Mouse (Mus musculus): ENCODE measurements around the gene Tff2. TPM values are rescaled to one million over a fixed set of nuclear protein-coding genes. Genes with fewer than 3 reads are reported as not detected.

Gene Tff2
- polyA plus RNA-seq, 1 experiment from 2014 or later: not detected

DNA sequence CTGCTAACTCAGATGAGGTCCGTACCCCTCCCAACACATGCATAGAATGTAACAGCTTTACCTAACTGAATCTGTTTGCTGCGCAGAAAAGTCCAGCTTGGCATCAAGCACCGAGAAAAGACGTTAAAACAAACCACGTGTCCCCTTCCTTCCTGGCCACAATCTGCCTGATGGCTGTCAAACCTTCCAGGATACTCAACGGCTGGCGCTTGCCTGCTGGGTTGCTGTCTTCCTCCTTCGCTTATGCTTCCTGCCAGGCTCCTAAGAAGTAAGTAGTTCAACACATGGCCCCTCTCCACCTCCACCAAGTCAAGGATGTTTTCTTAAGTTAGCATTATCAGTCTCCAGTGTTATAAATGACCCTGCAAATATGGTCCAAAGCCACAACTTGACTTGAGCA is 9.7 kb upstream of the Tff2 start:
- no peak overlapping the region for H3K27ac ChIP-seq (replicated peaks in 1 of 2; ENCODE audit: control insufficient read depth in 1 of 2, insufficient read depth in 1 of 2, low read depth in 2 of 2, low read length in 2 of 2)
- no peaks in the 10 kb centered on the region for H3K27me3 ChIP-seq (ENCODE audit: control insufficient read depth, insufficient read depth, low read length)
- 48% methylated on average over 8 of the region's 8 CpGs for WGBS

DNA sequence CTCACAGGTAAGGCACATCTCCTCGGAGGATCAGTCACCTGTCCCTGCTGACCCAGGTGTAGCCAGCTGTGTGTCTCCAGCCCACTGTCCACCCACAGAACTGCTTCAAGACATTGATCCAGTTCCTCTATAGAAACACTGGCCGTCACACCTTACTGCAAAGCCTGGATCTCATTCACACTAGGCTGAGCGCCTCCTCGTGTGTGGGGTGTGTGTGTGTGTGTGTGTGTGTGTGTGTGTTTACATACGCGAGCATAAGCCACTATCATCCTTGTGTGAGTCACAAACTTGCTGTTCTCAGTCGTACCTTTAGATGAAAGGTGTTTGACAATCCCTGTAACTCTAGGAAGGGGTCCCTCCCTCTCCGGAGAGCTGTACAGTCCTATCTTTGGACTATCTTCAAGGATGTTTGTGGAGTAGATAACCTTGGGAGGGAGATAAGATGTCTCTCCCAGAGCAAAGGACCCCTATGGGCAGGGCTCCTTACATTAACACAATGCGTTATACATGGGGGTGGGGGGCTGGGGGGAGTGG is 9.0 kb upstream of the Tff2 start:
- no peak for ATAC-seq (ENCODE audit: insufficient number of reproducible peaks, insufficient read depth, low FRiP score, low read depth)
- Histone ChIP-seq H3K4me2 (ENCODE audit: low read length) (no peak overlapping the region), H3K27ac (replicated peaks in 1 of 2; ENCODE audit: control insufficient read depth in 1 of 2, insufficient read depth in 1 of 2, low read depth in 2 of 2, low read length in 2 of 2) (no peak overlapping the region), H3K4me1 (ENCODE audit: control insufficient read depth in 2 of 2, insufficient read depth in 2 of 2, low read length in 2 of 2) (no peaks in the 10 kb centered on the region; a peak in 1 of 4 replicates), H3K27me3 (ENCODE audit: control insufficient read depth, insufficient read depth, low read length) (no peaks in the 10 kb centered on the region), H3K36me3 (ENCODE audit: control insufficient read depth, insufficient read depth, low read length) (no peaks in the 10 kb centered on the region), H3K9ac (ENCODE audit: low read length) (no peak overlapping the region), H3K4me3 (ENCODE audit: control insufficient read depth in 1 of 2, insufficient read depth in 1 of 2, low read depth in 1 of 2, low read length in 2 of 2) (no peak overlapping the region), H3K9me3 (ENCODE audit: control insufficient read depth, low read length) (no peaks in the 10 kb centered on the region)
- 59% methylated on average over 9 of the region's 9 CpGs for WGBS

More for the DNA sequence above, 9.7 kb upstream of the Tff2 start:
- H3K36me3 ChIP-seq (ENCODE audit: control insufficient read depth, insufficient read depth, low read length): no peaks in the 10 kb centered on the region
- no peak overlapping the region for H3K4me3 ChIP-seq (ENCODE audit: control insufficient read depth in 1 of 2, insufficient read depth in 1 of 2, low read depth in 1 of 2, low read length in 2 of 2)
- no peak overlapping the region for H3K9ac ChIP-seq (ENCODE audit: low read length)
- H3K4me2 ChIP-seq (ENCODE audit: low read length): no peak overlapping the region
- no peaks in the 10 kb centered on the region; a peak in 1 of 4 replicates for H3K4me1 ChIP-seq (ENCODE audit: control insufficient read depth in 2 of 2, insufficient read depth in 2 of 2, low read length in 2 of 2)
- no peak for ATAC-seq (ENCODE audit: insufficient number of reproducible peaks, insufficient read depth, low FRiP score, low read depth)
- H3K9me3 ChIP-seq (ENCODE audit: control insufficient read depth, low read length): 0 out of 2 replicates have a peak, but pooled peaks cover under 1% of the 10 kb centered on the region

DNA sequence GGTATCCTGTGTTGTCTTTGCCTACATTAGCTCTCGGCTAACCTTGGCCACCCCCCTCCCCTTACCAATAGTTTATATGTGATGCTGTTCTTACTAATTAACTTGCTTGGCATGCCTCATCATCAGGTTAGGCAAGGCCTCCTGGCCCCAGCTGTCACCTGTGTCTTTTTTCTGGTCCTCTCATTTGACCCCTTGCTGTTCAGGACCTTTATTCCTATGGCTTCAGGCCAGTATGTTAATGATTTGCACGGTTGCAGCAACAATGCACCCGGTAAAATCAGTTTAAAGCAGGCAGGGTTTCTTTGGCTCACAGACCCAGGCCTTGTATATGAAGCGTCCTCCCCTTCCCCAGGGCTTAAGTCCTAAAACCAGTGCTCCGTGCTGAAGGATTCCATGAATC is 8.4 kb upstream of the Tff2 start:
- no peak for ATAC-seq (ENCODE audit: insufficient number of reproducible peaks, insufficient read depth, low FRiP score, low read depth)
- Histone ChIP-seq H3K9me3 (ENCODE audit: control insufficient read depth, low read length) (no peaks in the 10 kb centered on the region), H3K9ac (ENCODE audit: low read length) (no peak overlapping the region), H3K36me3 (ENCODE audit: control insufficient read depth, insufficient read depth, low read length) (no peaks in the 10 kb centered on the region), H3K27me3 (ENCODE audit: control insufficient read depth, insufficient read depth, low read length) (no peaks in the 10 kb centered on the region), H3K4me1 (ENCODE audit: control insufficient read depth in 2 of 2, insufficient read depth in 2 of 2, low read length in 2 of 2) (no peaks in the 10 kb centered on the region; a peak in 1 of 4 replicates), H3K4me2 (ENCODE audit: low read length) (no peak overlapping the region), H3K4me3 (ENCODE audit: control insufficient read depth in 1 of 2, insufficient read depth in 1 of 2, low read depth in 1 of 2, low read length in 2 of 2) (no peak overlapping the region), H3K27ac (replicated peaks in 1 of 2; ENCODE audit: control insufficient read depth in 1 of 2, insufficient read depth in 1 of 2, low read depth in 2 of 2, low read length in 2 of 2) (no peak overlapping the region)
- 65% methylated on average over 5 of the region's 5 CpGs for WGBS

DNA sequence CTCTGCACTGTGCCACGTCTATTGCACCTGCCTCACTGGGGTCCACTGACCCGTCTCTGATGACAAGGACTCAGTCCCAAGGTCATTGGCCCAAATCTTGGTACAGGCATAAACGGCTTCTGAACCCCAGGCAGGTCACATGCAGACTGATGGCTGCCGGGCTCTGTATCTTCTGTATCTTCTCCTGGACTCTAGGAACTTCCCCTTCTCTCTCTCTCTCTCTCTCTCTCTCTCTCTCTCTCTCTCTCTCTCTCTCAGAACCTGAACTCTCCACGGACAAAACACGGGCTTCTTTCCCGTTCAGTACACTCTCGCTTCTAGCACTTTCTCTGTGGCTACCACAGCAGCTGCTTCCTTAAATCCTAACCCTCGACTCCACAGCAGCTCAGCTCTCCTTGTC is 1.9 kb upstream of the Tff2 start:
- Histone ChIP-seq H3K9me3 (ENCODE audit: control insufficient read depth, low read length) (peaks cover 3% of the 10 kb centered on the region; the same call in 1 of the 2 replicates), H3K4me3 (ENCODE audit: control insufficient read depth in 1 of 2, insufficient read depth in 1 of 2, low read depth in 1 of 2, low read length in 2 of 2) (no peak overlapping the region), H3K9ac (ENCODE audit: low read length) (no peak overlapping the region), H3K27ac (replicated peaks in 1 of 2; ENCODE audit: control insufficient read depth in 1 of 2, insufficient read depth in 1 of 2, low read depth in 2 of 2, low read length in 2 of 2) (no peak overlapping the region), H3K4me1 (ENCODE audit: control insufficient read depth in 2 of 2, insufficient read depth in 2 of 2, low read length in 2 of 2) (peaks cover 2 to 3% of the 10 kb centered on the region in 2 experiments; a peak in 1 of 4 replicates), H3K27me3 (ENCODE audit: control insufficient read depth, insufficient read depth, low read length) (no peaks in the 10 kb centered on the region), H3K4me2 (ENCODE audit: low read length) (no peak overlapping the region), H3K36me3 (ENCODE audit: control insufficient read depth, insufficient read depth, low read length) (no peaks in the 10 kb centered on the region)
- ATAC-seq (ENCODE audit: insufficient number of reproducible peaks, insufficient read depth, low FRiP score, low read depth): no peak
- WGBS: 79% methylated on average over 9 of the region's 9 CpGs

DNA sequence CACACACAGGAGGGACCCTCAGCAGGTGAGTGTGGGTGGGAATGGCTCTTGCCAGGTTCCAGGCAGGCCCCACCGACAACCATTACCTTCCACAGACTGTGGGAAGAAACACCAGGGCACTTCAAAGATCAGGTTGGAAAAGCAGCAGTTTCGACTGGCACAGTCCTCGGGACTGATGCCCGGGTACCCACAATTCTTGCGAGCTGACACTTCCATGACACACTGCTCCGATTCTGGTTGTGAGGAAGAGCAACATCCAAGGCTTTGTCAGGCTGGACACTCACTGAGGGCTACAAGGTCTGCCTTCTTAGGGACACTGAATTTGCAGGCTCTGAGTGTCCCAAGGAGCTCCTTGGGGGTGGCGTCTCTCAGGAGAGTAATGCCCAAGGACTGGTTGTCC is 2.0 kb downstream of the Tff2 start:
- no peak overlapping the region for H3K4me3 ChIP-seq (ENCODE audit: control insufficient read depth in 1 of 2, insufficient read depth in 1 of 2, low read depth in 1 of 2, low read length in 2 of 2)
- H3K9ac ChIP-seq (ENCODE audit: low read length): no peak overlapping the region
- no peaks in the 10 kb centered on the region for H3K36me3 ChIP-seq (ENCODE audit: control insufficient read depth, insufficient read depth, low read length)
- H3K4me1 ChIP-seq (ENCODE audit: control insufficient read depth in 2 of 2, insufficient read depth in 2 of 2, low read length in 2 of 2): peaks cover 2 to 3% of the 10 kb centered on the region in 2 experiments; a peak in 1 of 4 replicates
- H3K27ac ChIP-seq (replicated peaks in 1 of 2; ENCODE audit: control insufficient read depth in 1 of 2, insufficient read depth in 1 of 2, low read depth in 2 of 2, low read length in 2 of 2): no peak overlapping the region
- H3K4me2 ChIP-seq (ENCODE audit: low read length): no peak overlapping the region
- H3K9me3 ChIP-seq (ENCODE audit: control insufficient read depth, low read length): peaks cover 3% of the 10 kb centered on the region; the same call in 1 of the 2 replicates
- no peaks in the 10 kb centered on the region for H3K27me3 ChIP-seq (ENCODE audit: control insufficient read depth, insufficient read depth, low read length)
- no peak for ATAC-seq (ENCODE audit: insufficient number of reproducible peaks, insufficient read depth, low FRiP score, low read depth)
- WGBS: 80% methylated on average over 7 of the region's 7 CpGs

DNA sequence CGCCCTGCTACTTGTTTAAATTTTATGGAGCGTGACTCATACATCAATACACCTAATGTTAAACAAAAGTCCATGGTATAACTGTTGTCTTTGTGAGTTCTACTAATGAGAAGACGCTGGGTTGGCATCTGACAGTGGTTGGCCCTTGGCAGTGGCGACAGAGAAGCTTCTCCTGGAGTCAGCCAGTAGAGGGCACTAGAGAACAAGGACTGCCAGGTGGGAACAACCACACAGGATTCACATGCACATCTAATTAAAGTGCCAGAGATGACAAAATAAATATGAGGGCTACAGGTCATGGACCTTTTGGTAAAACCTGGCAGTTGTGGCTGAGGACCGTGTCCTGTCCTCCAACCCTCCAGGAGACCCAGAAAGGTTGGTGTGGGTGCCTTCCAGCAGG is 5.7 kb downstream of the Tff2 start:
- no peaks in the 10 kb centered on the region for H3K4me1 ChIP-seq (ENCODE audit: control insufficient read depth in 2 of 2, insufficient read depth in 2 of 2, low read length in 2 of 2)
- H3K4me3 ChIP-seq (ENCODE audit: control insufficient read depth in 1 of 2, insufficient read depth in 1 of 2, low read depth in 1 of 2, low read length in 2 of 2): no peak overlapping the region
- no peak overlapping the region for H3K4me2 ChIP-seq (ENCODE audit: low read length)
- no peaks in the 10 kb centered on the region for H3K9me3 ChIP-seq (ENCODE audit: control insufficient read depth, low read length)
- no peak overlapping the region for H3K9ac ChIP-seq (ENCODE audit: low read length)
- 16% methylated on average over 5 of the region's 5 CpGs for WGBS
- H3K27me3 ChIP-seq (ENCODE audit: control insufficient read depth, insufficient read depth, low read length): no peaks in the 10 kb centered on the region
- no peak overlapping the region for H3K27ac ChIP-seq (replicated peaks in 1 of 2; ENCODE audit: control insufficient read depth in 1 of 2, insufficient read depth in 1 of 2, low read depth in 2 of 2, low read length in 2 of 2)
- no peak for ATAC-seq (ENCODE audit: insufficient number of reproducible peaks, insufficient read depth, low FRiP score, low read depth)
- no peaks in the 10 kb centered on the region for H3K36me3 ChIP-seq (ENCODE audit: control insufficient read depth, insufficient read depth, low read length)

DNA sequence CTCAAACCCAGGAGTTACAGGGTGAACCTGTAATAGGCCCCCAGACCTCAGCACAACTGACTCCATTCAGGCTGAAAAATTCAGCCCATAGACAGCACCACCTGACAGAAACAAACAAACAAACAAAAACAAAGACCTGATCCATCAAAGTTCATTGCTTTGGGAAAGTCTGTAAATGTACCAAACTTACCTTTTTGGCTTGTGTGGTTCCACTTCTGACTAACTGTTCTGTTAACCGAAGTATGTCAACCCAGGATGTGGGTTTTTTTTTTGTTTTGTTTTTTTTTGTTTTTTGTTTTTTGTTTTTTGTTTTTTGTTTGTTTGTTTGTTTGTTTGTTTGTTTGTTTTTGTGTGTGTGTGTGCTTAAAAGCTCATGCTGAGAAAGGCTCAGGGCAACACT is 7.3 kb downstream of the Tff2 start:
- H3K27me3 ChIP-seq (ENCODE audit: control insufficient read depth, insufficient read depth, low read length): no peaks in the 10 kb centered on the region
- H3K36me3 ChIP-seq (ENCODE audit: control insufficient read depth, insufficient read depth, low read length): no peaks in the 10 kb centered on the region
- 70% methylated on average over 1 of the region's 1 CpGs for WGBS
- H3K27ac ChIP-seq (replicated peaks in 1 of 2; ENCODE audit: control insufficient read depth in 1 of 2, insufficient read depth in 1 of 2, low read depth in 2 of 2, low read length in 2 of 2): no peak overlapping the region
- no peaks in the 10 kb centered on the region for H3K9me3 ChIP-seq (ENCODE audit: control insufficient read depth, low read length)
- no peak overlapping the region for H3K4me2 ChIP-seq (ENCODE audit: low read length)
- ATAC-seq (ENCODE audit: insufficient number of reproducible peaks, insufficient read depth, low FRiP score, low read depth): no peak
- H3K4me3 ChIP-seq (ENCODE audit: control insufficient read depth in 1 of 2, insufficient read depth in 1 of 2, low read depth in 1 of 2, low read length in 2 of 2): no peak overlapping the region
- no peaks in the 10 kb centered on the region for H3K4me1 ChIP-seq (ENCODE audit: control insufficient read depth in 2 of 2, insufficient read depth in 2 of 2, low read length in 2 of 2)
- no peak overlapping the region for H3K9ac ChIP-seq (ENCODE audit: low read length)

DNA sequence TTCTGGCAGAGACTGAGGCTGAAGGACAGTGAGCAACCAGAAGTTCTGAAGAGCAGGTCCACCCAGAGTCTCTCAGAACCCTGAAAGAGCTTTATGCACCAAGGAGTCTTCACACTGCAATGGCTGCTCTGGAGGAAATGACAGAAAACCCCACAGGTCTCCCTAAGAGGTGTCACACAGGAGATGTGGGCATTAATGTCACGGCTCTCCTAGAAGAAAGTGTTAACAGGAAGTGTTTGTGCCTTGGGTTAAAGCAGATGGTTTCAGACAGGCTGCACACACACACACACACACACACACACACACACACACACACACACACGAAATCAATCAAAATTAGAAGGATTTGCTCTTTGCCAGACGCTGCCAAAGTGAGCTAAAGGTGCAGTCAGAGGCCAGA is 7.8 kb downstream of the Tff2 start:
- H3K9me3 ChIP-seq (ENCODE audit: control insufficient read depth, low read length): no peaks in the 10 kb centered on the region
- no peaks in the 10 kb centered on the region for H3K36me3 ChIP-seq (ENCODE audit: control insufficient read depth, insufficient read depth, low read length)
- H3K9ac ChIP-seq (ENCODE audit: low read length): no peak overlapping the region
- H3K4me1 ChIP-seq (ENCODE audit: control insufficient read depth in 2 of 2, insufficient read depth in 2 of 2, low read length in 2 of 2): no peaks in the 10 kb centered on the region
- WGBS: 67% methylated on average over 3 of the region's 3 CpGs
- no peak overlapping the region for H3K4me2 ChIP-seq (ENCODE audit: low read length)
- ATAC-seq (ENCODE audit: insufficient number of reproducible peaks, insufficient read depth, low FRiP score, low read depth): no peak
- no peak overlapping the region for H3K27ac ChIP-seq (replicated peaks in 1 of 2; ENCODE audit: control insufficient read depth in 1 of 2, insufficient read depth in 1 of 2, low read depth in 2 of 2, low read length in 2 of 2)
- no peaks in the 10 kb centered on the region for H3K27me3 ChIP-seq (ENCODE audit: control insufficient read depth, insufficient read depth, low read length)
- H3K4me3 ChIP-seq (ENCODE audit: control insufficient read depth in 1 of 2, insufficient read depth in 1 of 2, low read depth in 1 of 2, low read length in 2 of 2): no peak overlapping the region
